8 mouse cellular contexts compared by ENCODE assay signal in genomic region chr5:137306439-137307005, GRCm38 (mm10). TPM values are rescaled to one million over a fixed set of nuclear protein-coding genes. Genes with fewer than 3 reads are reported as not detected.
DNase-seq lines count a peak whose midpoint lies in the region; ATAC-seq and TF ChIP-seq lines count a peak whose summit lies in the region.

No protein-coding gene starts in this region.

- peaks cover 2% of the 10 kb centered on the region; the same call in 1 of the 2 replicates for H3K36me3 ChIP-seq in liver, adult 2 months (ENCODE audit: control insufficient read depth, insufficient read depth, low read length)
- peaks cover 79% of the 10 kb centered on the region for H3K36me3 ChIP-seq in embryonic facial prominence, embryonic 10.5 days (replicated peaks)
- peaks cover 51% of the 10 kb centered on the region for H3K36me3 ChIP-seq in intestine, postnatal 0 days (ENCODE audit: control insufficient read depth, insufficient read depth)
- H3K36me3 ChIP-seq in neural tube, embryonic 15.5 days = peaks cover 37% of the 10 kb centered on the region

- H3K79me2 ChIP-seq in liver, adult 2 months (ENCODE audit: control insufficient read depth, insufficient read depth, low read length) = peaks cover 15% of the 10 kb centered on the region; the same call in 1 of the 2 replicates

- TF ChIP-seq CTCF in liver, adult 2 months (IDR thresholded peaks at IDR 0.05; ENCODE audit: low read depth, low read length) = no peak
- TF ChIP-seq CTCF in intestine, postnatal 0 days (IDR thresholded peaks at IDR 0.05; ENCODE audit: low read depth) = no peak

- DNase-seq in liver, adult 2 months (ENCODE audit: extremely low read depth, low read depth, low spot score) = no peak
- no peak for DNase-seq in liver
- no peak for DNase-seq in embryonic facial prominence, embryonic 10.5 days (ENCODE audit: low spot score)
- DNase-seq in spleen, postnatal 4 days (ENCODE audit: low spot score in 2 of 2) = no peak
- DNase-seq in ovary, postnatal 36 days (ENCODE audit: low spot score) = no peak
- no peak for DNase-seq in urinary bladder, postnatal 10 days (ENCODE audit: low spot score)

- H3K27ac ChIP-seq in liver, adult 2 months (replicated peaks; ENCODE audit: insufficient read depth, low read depth, low read length) = 0 out of 2 replicates have a peak overlapping the region, but pooled peaks have one; percentile 51
- peak overlapping the region; percentile 95 for H3K27ac ChIP-seq in embryonic facial prominence, embryonic 10.5 days (replicated peaks)
- H3K27ac ChIP-seq in intestine, postnatal 0 days (ENCODE audit: low read depth, low read length) = peak overlapping the region; percentile 97
- H3K27ac ChIP-seq in neural tube, embryonic 15.5 days (replicated peaks) = peak overlapping the region; percentile 94

- H3K4me2 ChIP-seq in intestine, postnatal 0 days (replicated peaks; ENCODE audit: low read depth) = peak overlapping the region; percentile 74
- H3K4me2 ChIP-seq in neural tube, embryonic 15.5 days = peak overlapping the region; percentile 64

- no peaks in the 10 kb centered on the region for H3K27me3 ChIP-seq in liver, adult 2 months (ENCODE audit: control insufficient read depth, insufficient read depth, low read length)
- no peaks in the 10 kb centered on the region for H3K27me3 ChIP-seq in embryonic facial prominence, embryonic 10.5 days (replicated peaks; ENCODE audit: low read depth, poor library complexity, severe bottlenecking)
- no peaks in the 10 kb centered on the region for H3K27me3 ChIP-seq in intestine, postnatal 0 days (replicated peaks; ENCODE audit: control insufficient read depth, insufficient read depth, low read length)
- no peaks in the 10 kb centered on the region for H3K27me3 ChIP-seq in neural tube, embryonic 15.5 days (replicated peaks)

- 12% methylated on average over 12 of the region's 12 CpGs for WGBS in liver, adult 2 months
- 18% methylated on average over 12 of the region's 12 CpGs for WGBS in embryonic facial prominence, embryonic 10.5 days
- 9% methylated on average over 12 of the region's 12 CpGs for WGBS in intestine, postnatal 0 days
- WGBS in neural tube, embryonic 15.5 days = 13% methylated on average over 12 of the region's 12 CpGs

- no peak for ATAC-seq in intestine, postnatal 0 days
- ATAC-seq in neural tube, embryonic 15.5 days (ENCODE audit: low FRiP score) = no peak

- 0 out of 2 replicates have a peak, but pooled peaks cover 5% of the 10 kb centered on the region for H3K9me3 ChIP-seq in embryonic facial prominence, embryonic 10.5 days
- H3K9me3 ChIP-seq in intestine, postnatal 0 days (ENCODE audit: control insufficient read depth) = no peaks in the 10 kb centered on the region
- no peaks in the 10 kb centered on the region for H3K9me3 ChIP-seq in neural tube, embryonic 15.5 days (replicated peaks)

- peak overlapping the region; percentile 88 for H3K9ac ChIP-seq in liver, adult 2 months (ENCODE audit: low read depth, low read length)
- peak overlapping the region; percentile 88 for H3K9ac ChIP-seq in intestine, postnatal 0 days (ENCODE audit: low read depth, low read length)
- H3K9ac ChIP-seq in neural tube, embryonic 15.5 days (replicated peaks) = peak overlapping the region; percentile 95

- H3K4me1 ChIP-seq in liver, adult 2 months (ENCODE audit: control insufficient read depth, insufficient read depth, low read length) = peaks cover 6% of the 10 kb centered on the region
- peaks cover 39% of the 10 kb centered on the region for H3K4me1 ChIP-seq in embryonic facial prominence, embryonic 10.5 days
- peaks cover 3% of the 10 kb centered on the region; the same call in 1 of the 2 replicates for H3K4me1 ChIP-seq in intestine, postnatal 0 days (replicated peaks; ENCODE audit: control insufficient read depth, insufficient read depth, low read length)
- peaks cover 46% of the 10 kb centered on the region for H3K4me1 ChIP-seq in neural tube, embryonic 15.5 days

- H3K4me3 ChIP-seq in liver, adult 2 months (ENCODE audit: insufficient read depth, low read depth, low read length) = peak overlapping the region; percentile 89
- H3K4me3 ChIP-seq in embryonic facial prominence, embryonic 10.5 days = peak overlapping the region; percentile 92
- H3K4me3 ChIP-seq in intestine, postnatal 0 days (ENCODE audit: low read depth, low read length) = peak overlapping the region; percentile 94
- H3K4me3 ChIP-seq in neural tube, embryonic 15.5 days (replicated peaks) = peak overlapping the region; percentile 77

- no peak for TF ChIP-seq POLR2A in liver, adult 2 months (IDR thresholded peaks at IDR 0.05; ENCODE audit: extremely low read depth, insufficient read depth, low read length)

RNA-seq across cellular contexts. Expression of gene Srrt, which starts 1.0 kb away (rescaled TPM):
- total RNA-seq in liver, adult 2 months (2014; rRNA removed) = 20.7 and 25.2 TPM in 2 replicates
- polyA plus RNA-seq in liver, adult 2 months (2012; rRNA removed) = 36.2 and 61.5 TPM in 2 replicates
- 191 and 214 TPM in 2 replicates for polyA plus RNA-seq in embryonic facial prominence, embryonic 10.5 days (2016; fragmentation: Nextera tagmentation; extraction: Ambion mirVana)
- polyA plus RNA-seq in intestine, postnatal 0 days (2015; fragmentation: Nextera tagmentation; extraction: Ambion mirVana) = 31.3 and 32.2 TPM in 2 replicates
- polyA plus RNA-seq in neural tube, embryonic 15.5 days (2015; fragmentation: Nextera tagmentation; extraction: Ambion mirVana) = 90.7 and 94.3 TPM in 2 replicates

RNA-seq across cellular contexts. Expression of gene Trip6, which starts 7.7 kb away (rescaled TPM):
- total RNA-seq in liver, adult 2 months (2014; rRNA removed) = 5.8 and 6.5 TPM in 2 replicates
- 14.7 and 25.0 TPM in 2 replicates for polyA plus RNA-seq in liver, adult 2 months (2012; rRNA removed)
- 73.1 and 76.2 TPM in 2 replicates for polyA plus RNA-seq in embryonic facial prominence, embryonic 10.5 days (2016; fragmentation: Nextera tagmentation; extraction: Ambion mirVana)
- 23.8 and 24.8 TPM in 2 replicates for polyA plus RNA-seq in intestine, postnatal 0 days (2015; fragmentation: Nextera tagmentation; extraction: Ambion mirVana)
- polyA plus RNA-seq in neural tube, embryonic 15.5 days (2015; fragmentation: Nextera tagmentation; extraction: Ambion mirVana) = 14.0 and 26.0 TPM in 2 replicates

RNA-seq across cellular contexts. Expression of gene Ufsp1, which starts 12.1 kb away (rescaled TPM):
- 1.1 and 1.4 TPM in 2 replicates for total RNA-seq in liver, adult 2 months (2014; rRNA removed)
- 6.3 and 7.9 TPM in 2 replicates for polyA plus RNA-seq in liver, adult 2 months (2012; rRNA removed)
- polyA plus RNA-seq in embryonic facial prominence, embryonic 10.5 days (2016; fragmentation: Nextera tagmentation; extraction: Ambion mirVana) = 7.8 and 8.3 TPM in 2 replicates
- polyA plus RNA-seq in intestine, postnatal 0 days (2015; fragmentation: Nextera tagmentation; extraction: Ambion mirVana) = 10.4 and 11.0 TPM in 2 replicates
- polyA plus RNA-seq in neural tube, embryonic 15.5 days (2015; fragmentation: Nextera tagmentation; extraction: Ambion mirVana) = 29.0 and 29.5 TPM in 2 replicates

RNA-seq across cellular contexts. Expression of gene Ache, which starts 19.2 kb away (rescaled TPM):
- total RNA-seq in liver, adult 2 months (2014; rRNA removed) = 0.28 and 0.34 TPM in 2 replicates
- polyA plus RNA-seq in liver, adult 2 months (2012; rRNA removed) = 0.36 and 0.55 TPM in 2 replicates
- 3.8 and 4.5 TPM in 2 replicates for polyA plus RNA-seq in embryonic facial prominence, embryonic 10.5 days (2016; fragmentation: Nextera tagmentation; extraction: Ambion mirVana)
- polyA plus RNA-seq in intestine, postnatal 0 days (2015; fragmentation: Nextera tagmentation; extraction: Ambion mirVana) = 8.9 and 9.6 TPM in 2 replicates
- polyA plus RNA-seq in neural tube, embryonic 15.5 days (2015; fragmentation: Nextera tagmentation; extraction: Ambion mirVana) = 98.6 and 103 TPM in 2 replicates

RNA-seq across cellular contexts. Expression of gene Slc12a9, which starts 26.9 kb away (rescaled TPM):
- total RNA-seq in liver, adult 2 months (2014; rRNA removed) = 4.0 and 4.7 TPM in 2 replicates
- 11.9 and 20.3 TPM in 2 replicates for polyA plus RNA-seq in liver, adult 2 months (2012; rRNA removed)
- 12.6 and 13.4 TPM in 2 replicates for polyA plus RNA-seq in embryonic facial prominence, embryonic 10.5 days (2016; fragmentation: Nextera tagmentation; extraction: Ambion mirVana)
- 11.8 and 13.4 TPM in 2 replicates for polyA plus RNA-seq in intestine, postnatal 0 days (2015; fragmentation: Nextera tagmentation; extraction: Ambion mirVana)
- polyA plus RNA-seq in neural tube, embryonic 15.5 days (2015; fragmentation: Nextera tagmentation; extraction: Ambion mirVana) = 26.5 and 26.8 TPM in 2 replicates
